Mouse (Mus musculus): ENCODE data around the gene Dclk2.

Dclk2 gene

DNA sequence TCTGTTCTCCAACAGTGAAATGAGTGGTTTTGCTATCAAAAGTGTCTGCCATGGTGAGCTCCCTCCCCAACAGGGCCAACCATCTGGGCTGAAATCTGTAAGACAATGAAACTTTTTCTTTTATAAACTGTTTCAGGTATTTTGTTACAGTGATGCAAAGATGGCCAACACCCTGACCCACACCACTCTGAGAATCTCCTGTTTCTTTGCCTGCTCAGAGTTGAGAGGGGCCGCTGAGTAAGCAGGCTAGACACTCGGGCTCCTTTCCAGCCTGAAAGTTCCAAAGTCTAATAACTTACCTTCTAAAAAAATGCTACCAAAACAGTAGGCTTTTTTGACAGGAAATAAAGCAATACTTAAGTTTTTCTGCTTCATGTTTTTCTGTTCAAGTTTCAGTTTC, 78.2 kb downstream of the Dclk2 start:
- no peak for DNase-seq

DNA sequence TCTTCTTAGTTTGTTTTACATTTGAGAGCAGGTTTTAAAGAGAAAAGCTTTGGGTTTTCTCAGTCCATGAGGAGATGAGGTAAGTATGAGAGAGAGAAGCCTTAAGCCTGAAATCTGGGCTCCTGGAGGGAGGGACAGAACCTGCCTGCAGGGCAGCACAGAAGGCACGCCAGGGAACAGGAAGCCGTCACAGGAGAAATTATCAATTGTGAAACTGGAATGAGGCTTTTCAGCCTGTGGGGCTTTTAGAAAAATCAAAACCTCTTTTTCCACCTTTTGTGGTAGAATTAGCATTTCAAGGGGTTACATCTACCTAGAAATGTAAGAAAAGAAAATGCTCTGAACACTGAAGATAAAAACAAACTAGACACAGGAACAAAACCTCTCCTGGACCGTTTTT, 81.0 kb downstream of the Dclk2 start:
- no peak for DNase-seq

- no peak for DNase-seq
Observed at GRCm38 (mm10) chr3:86837386-86837785, 83.3 kb downstream of the Dclk2 start.

DNA sequence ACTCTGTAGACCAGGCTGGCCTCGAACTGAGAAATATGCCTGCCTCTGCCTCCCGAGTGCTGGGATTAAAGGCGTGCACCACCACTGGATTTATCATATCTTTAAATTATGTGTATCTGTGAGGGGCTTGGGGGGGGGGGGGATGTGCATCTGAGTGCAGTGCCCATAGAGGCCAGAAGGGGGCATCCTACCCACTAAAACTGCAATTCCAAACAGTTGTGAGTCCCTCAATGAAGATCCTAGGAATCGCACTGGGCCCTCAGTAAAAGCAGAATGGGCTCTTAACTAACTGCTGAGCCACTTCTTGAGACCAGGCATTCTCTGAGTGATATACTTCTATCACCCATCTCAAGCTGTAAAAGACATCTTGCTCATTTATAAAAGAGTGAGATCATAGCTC, 85.5 kb downstream of the Dclk2 start:
- DNase-seq, result no peak

DNA sequence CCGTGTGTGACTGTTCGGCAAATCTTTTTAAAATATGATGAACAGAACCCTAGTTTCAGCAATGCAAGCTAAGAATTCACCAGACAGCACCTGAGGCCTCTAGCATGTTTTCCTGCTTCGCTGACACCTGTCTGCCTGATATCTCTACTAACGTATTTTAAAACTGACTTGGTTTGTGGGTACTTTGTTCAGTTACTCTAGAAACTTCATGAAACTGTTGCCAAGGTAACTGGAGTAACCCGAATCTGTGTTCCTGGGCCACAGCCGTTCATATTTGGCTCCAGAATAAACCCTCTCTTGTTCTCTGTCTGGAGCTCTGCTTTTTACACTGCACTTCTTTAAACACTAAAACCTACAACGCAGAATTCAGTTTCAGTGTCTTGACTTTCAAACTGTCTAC, 86.3 kb downstream of the Dclk2 start:
- DNase-seq, result no peak

- no peak for DNase-seq
Observed at GRCm38 (mm10) chr3:86832591-86833267, 87.9 kb downstream of the Dclk2 start.

DNA sequence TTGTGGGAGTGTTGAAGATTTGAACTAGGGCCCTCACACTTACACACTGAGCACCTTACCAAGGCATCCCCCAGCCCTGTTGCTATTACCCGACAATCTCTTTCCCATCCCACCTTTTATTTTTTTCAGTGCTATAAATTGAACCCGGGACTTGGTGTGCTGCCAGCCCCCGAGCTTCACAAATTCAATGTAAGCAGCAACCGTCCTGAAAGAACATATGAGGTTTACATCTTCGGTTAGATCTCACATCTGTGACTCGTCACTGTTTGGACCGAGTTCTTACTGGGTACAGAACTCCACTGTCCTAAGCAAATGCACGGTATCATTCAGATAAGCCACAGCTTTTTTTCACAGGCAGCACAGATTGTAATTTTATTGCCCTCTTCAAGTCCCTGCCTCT, 88.5 kb downstream of the Dclk2 start:
- no peak for DNase-seq

DNA sequence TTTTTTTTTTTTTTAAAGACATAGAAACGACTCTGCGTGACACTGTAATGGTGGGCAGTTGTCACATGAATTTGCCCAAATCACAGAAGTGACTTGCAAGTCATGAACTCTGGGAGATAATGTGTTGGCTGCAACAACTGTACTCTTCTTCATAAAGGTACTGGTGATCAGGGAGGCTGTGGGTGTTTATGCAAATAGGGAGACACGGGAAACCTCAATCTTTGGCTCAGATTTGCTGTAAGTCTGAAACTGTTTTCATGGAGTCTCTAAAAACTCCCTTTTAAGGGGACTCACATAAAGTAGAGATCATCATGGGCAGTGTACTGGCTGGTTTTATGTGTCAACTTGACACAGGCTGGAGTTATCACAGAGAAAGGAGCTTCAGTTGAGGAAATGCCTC, 93.1 kb downstream of the Dclk2 start:
- DNase-seq, result no peak

- DNase-seq, result no peak
Observed at GRCm38 (mm10) chr3:86821383-86821782, 99.3 kb downstream of the Dclk2 start.

- DNase-seq, result no peak
Observed at GRCm38 (mm10) chr3:86820344-86820743, 100.3 kb downstream of the Dclk2 start.

DNA sequence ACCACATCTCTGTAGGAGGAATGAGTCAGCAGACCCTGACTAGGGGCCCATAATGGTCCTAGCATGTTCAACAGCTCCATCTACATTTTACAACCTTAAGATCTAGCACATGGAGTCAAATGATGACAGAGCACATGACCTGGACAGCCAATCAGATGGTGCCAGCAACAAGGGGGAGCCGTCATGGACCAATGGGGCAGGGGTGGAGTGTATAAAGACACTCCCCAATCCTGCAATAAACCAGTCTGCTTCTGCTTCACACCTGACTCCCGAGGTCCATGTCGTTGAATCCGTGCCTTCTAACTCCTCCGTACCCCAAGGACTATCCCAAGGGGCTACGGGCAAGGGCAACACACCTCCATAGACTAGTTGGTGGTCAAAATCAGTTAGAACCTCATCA, 101.3 kb downstream of the Dclk2 start:
- no peak for DNase-seq

GRCm38 (mm10) chr3:86818001-86818585, 102.6 kb downstream of the Dclk2 start:
- DNase-seq, result no peak

GRCm38 (mm10) chr3:86812689-86813088, 108.0 kb downstream of the Dclk2 start:
- peak; percentile 86 for DNase-seq

DNA sequence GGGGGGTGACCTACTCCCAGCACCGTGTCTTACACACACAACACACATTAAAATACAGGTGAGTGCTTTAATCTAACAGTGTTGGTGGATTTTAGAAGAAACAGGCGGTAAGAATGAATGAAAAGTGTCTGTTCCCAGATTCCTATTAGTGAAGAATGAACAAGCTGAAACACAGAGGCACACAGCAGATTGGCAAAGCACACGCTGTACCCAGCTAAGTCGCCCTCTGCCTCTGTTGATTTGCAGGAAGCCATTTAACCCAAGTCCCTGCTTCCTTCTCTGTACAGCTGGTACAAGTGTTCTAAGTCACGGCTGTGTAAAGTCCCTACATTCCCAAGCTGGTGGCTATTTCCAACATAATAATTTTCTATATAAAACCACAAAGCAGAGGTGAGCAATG, 109.7 kb downstream of the Dclk2 start:
- DNase-seq, result no peak

- no peak for DNase-seq
Observed at GRCm38 (mm10) chr3:86809646-86810045, 111.0 kb downstream of the Dclk2 start.

DNA sequence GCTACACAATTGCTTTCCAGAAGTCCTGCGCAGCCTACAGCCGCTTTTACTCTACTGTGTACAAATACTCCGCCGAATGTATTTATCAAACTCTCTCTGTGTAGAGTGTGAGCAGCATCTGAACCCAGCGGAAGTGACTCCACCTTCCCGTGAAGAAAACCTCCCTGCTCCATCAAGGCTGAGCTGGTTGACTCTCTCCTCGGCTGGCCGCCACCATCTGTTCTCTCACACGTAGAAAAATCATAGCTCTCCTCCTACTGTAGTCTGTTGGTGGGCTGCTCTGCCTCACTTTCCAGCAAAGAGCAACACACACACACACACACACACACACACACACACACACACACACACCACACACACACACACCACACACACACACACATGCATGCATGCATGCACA, 111.5 kb downstream of the Dclk2 start:
- no peak for DNase-seq

GRCm38 (mm10) chr3:86807750-86808467, 112.7 kb downstream of the Dclk2 start:
- DNase-seq, result peak; percentile 76

DNA sequence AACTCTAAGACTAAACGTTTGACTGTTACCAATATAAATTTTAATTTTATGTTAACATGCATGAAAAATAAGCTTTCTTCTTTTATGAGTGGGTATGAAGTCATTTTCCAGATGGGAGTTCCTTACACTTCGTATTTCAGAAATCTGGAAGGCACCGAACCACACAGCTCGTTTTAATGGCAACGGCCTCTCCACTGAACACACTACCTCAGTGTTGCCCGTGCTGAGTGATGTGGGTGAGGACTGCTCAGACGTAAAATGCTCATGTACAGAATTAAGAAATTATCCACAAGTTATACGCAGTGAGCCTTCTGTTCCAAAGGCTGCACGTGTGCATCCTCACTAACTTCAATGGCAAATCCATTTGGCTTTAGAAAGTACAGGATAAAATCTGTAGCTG, 113.8 kb downstream of the Dclk2 start:
- DNase-seq, result no peak

GRCm38 (mm10) chr3:86804265-86804664, 116.4 kb downstream of the Dclk2 start:
- no peak for DNase-seq

DNA sequence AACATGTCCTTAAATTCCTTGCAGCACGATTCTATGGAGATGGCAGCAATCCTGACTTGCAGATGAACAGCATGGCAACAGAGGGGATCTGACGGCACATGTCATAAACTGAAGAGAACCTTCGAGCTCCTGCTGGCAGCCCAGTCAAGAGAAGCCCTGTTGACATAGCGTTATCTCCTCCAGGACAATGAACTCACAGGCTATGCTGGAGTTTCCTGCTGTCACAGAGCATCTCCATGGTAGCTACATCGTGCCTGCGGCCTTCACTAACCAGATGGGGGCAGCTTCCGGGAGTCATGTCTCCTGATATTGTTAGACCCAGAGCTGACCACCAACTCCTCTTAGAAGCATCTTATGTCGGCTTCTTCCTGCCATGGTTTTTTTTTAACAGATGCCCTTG, 117.8 kb downstream of the Dclk2 start:
- peak; percentile 26 for DNase-seq

GRCm38 (mm10) chr3:86800841-86801240, 119.8 kb downstream of the Dclk2 start:
- no peak for DNase-seq

- peak; percentile 92 for DNase-seq
Observed at GRCm38 (mm10) chr3:86799041-86799440, 121.6 kb downstream of the Dclk2 start.

- DNase-seq, result peak; percentile 66
Observed at GRCm38 (mm10) chr3:86797871-86798460, 122.7 kb downstream of the Dclk2 start.

- peak; percentile 62 for DNase-seq
Observed at GRCm38 (mm10) chr3:86796716-86797115, 123.9 kb downstream of the Dclk2 start.
